Mouse (Mus musculus) kidney, adult 18-20 months (tissue): ENCODE measurements around the gene Dmac2.

ENCODE experiments used
- DNase-seq: peaks from one replicate; pipeline ENCODE4 v3.0.0; 2021

Dmac2 gene

GRCm38 (mm10) chr7:25655601-25656428, 36.6 kb downstream of the Dmac2 start:
- peak; percentile 74 for DNase-seq

GRCm38 (mm10) chr7:25657785-25658184, 38.6 kb downstream of the Dmac2 start:
- peak; percentile 29 for DNase-seq

GRCm38 (mm10) chr7:25658657-25659472, 39.7 kb downstream of the Dmac2 start, which contains the start of the genes Bckdha and Exosc5:
Gene Bckdha, minus strand, starts transcription at chr7:25658981.
Gene Exosc5, plus strand, starts transcription at chr7:25659164.
- DNase-seq = peak; percentile 99

- DNase-seq = no peak
These were observed 47.2 kb downstream of the Dmac2 start for GRCm38 (mm10) chr7:25666381-25666780.

- no peak for DNase-seq
These were observed 49.9 kb downstream of the Dmac2 start for GRCm38 (mm10) chr7:25669158-25669557.

GRCm38 (mm10) chr7:25669631-25670030, 50.4 kb downstream of the Dmac2 start:
- DNase-seq = no peak

- no peak for DNase-seq
These were observed 50.9 kb downstream of the Dmac2 start for GRCm38 (mm10) chr7:25670096-25670495.

GRCm38 (mm10) chr7:25671686-25672085, 52.5 kb downstream of the Dmac2 start:
- DNase-seq = no peak

- no peak for DNase-seq
These were observed 53.2 kb downstream of the Dmac2 start for GRCm38 (mm10) chr7:25672442-25672841.

GRCm38 (mm10) chr7:25674297-25674696, 55.1 kb downstream of the Dmac2 start:
- DNase-seq = no peak

GRCm38 (mm10) chr7:25674719-25675300, 55.6 kb downstream of the Dmac2 start, which contains the start of gene Tmem91:
Gene Tmem91, minus strand, starts transcription at chr7:25675166.
- no peak for DNase-seq
